Comparison of ENCODE assay signal across 9 mouse cellular contexts in the genomic region with DNA sequence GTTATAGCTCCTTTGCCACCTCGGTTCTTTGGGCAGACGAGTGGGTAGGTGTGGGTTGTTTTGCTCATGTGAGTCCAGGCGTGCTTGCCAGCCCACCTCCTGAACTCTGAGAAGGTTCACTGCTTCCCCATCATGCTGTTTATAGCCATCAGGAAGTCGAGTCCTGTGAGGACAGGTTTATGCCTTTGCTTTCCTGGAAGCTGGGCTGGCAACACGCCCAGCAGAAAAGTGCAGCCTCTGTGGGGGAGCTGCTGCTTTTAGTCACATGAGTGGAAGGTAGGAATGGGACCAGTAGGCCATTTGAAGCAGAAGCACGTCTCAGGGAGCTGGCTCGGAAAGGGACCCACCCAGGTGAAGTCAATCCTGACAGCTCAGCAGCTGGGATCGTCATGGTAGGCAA. TPM values are rescaled to one million over a fixed set of nuclear protein-coding genes. Genes with fewer than 3 reads are reported as not detected.
DNase-seq lines count a peak whose midpoint lies in the region; ATAC-seq lines count a peak whose summit lies in the region.
"Had no signal": no experiment of that assay in that cellular context is flagged by ENCODE, and none has a peak within 500 bp of the region (broad histone marks: within the 10 kb centered on the region; RNA-seq: fewer than 3 reads in every experiment).

No protein-coding gene starts in this region.

- intact Hi-C loops in heart, postnatal 10 days (cut with DNase I): no loop called here
- intact Hi-C loops in left cerebral cortex, postnatal 14 days (cut with DNase I): no loop called here

- peak; percentile 65 for DNase-seq in cerebellum, adult 9-11 months
- peak; percentile 56 for DNase-seq in NIH3T3 (ENCODE audit: low read depth)
- DNase-seq in heart, postnatal 10 days: peak; percentile 74 to 77
- peak; percentile 90 to 97 for DNase-seq in kidney, postnatal 25 days
- DNase-seq in left cerebral cortex, postnatal 14 days (ENCODE audit: low spot score in 2 of 2): no peak
- DNase-seq in Muller cell, postnatal 12 days (ENCODE audit: inconsistent ontology term): no peak
- DNase-seq in spleen, postnatal 36 days (ENCODE audit: low spot score in 2 of 2): no peak
- DNase-seq: liver, embryonic 13.5 days had no signal

- no peak for ATAC-seq in cerebellum, adult (ENCODE audit: insufficient number of reproducible peaks, low FRiP score, low TSS enrichment)

RNA-seq across cellular contexts. Expression of a gene that starts 11.5 kb away (rescaled TPM):
- 10 to 100 TPM; 26.4 to 35.1 TPM for total RNA-seq in heart, postnatal 10 days (2021)
- 10 to 100 TPM; 73.1 to 77.7 TPM for total RNA-seq in left cerebral cortex, postnatal 14 days (2021)

Comparison
In these comparisons a context has a peak if more than half of its experiments do, and no peak if none do; other contexts are left out.
1. DNase-seq: peak in cerebellum, adult 9-11 months (single experiment), NIH3T3 (single experiment), heart, postnatal 10 days (2 of 2) and kidney, postnatal 25 days (2 of 2); none in left cerebral cortex, postnatal 14 days (0 of 2), Muller cell, postnatal 12 days (single experiment) and spleen, postnatal 36 days (0 of 2).